Mouse (Mus musculus) liver, embryonic 16.5 days (tissue): ENCODE measurements around the gene 1700016H13Rik. TPM values are rescaled to one million over a fixed set of nuclear protein-coding genes. Genes with fewer than 3 reads are reported as not detected.

ENCODE experiments used
- ATAC-seq: fragments of 200-750 bp; cut with Nextera tagmentation; 2 replicates; pipeline ENCODE4 v1.8.0; 2017; ENCODE audit warnings: low read depth, mild to moderate bottlenecking, moderate number of reproducible peaks, moderate library complexity
- H3K27ac ChIP-seq: fragments of 300-500 bp; sonication (generic); 2 replicates; pipeline ENCODE4 v1.5.1; 2014; ENCODE audit warnings: mild to moderate bottlenecking, low read length
- H3K27me3 ChIP-seq: fragments of 300-500 bp; sonication (generic); 2 replicates; pipeline ENCODE4 v1.6.1; 2014; ENCODE audit warnings: low read depth, low read length, mixed read lengths; ENCODE audit not compliant: control insufficient read depth, insufficient read depth
- H3K36me3 ChIP-seq: fragments of 300-500 bp; sonication (generic); 2 replicates; pipeline ENCODE4 v1.6.1; 2014; ENCODE audit warnings: mild to moderate bottlenecking; ENCODE audit not compliant: control insufficient read depth, insufficient read depth
- H3K4me1 ChIP-seq: fragments of 300-500 bp; sonication (generic); 2 replicates; pipeline ENCODE4 v1.6.1; 2014; ENCODE audit warnings: low read depth, low read length, mixed read lengths; ENCODE audit not compliant: control insufficient read depth
- H3K4me2 ChIP-seq: fragments of 300-500 bp; sonication (generic); 2 replicates; pipeline ENCODE4 v1.6.1; 2014; ENCODE audit warnings: low read depth, low read length, mixed read lengths
- H3K4me3 ChIP-seq: fragments of 300-500 bp; sonication (generic); 2 replicates; pipeline ENCODE4 v1.5.1; 2014; ENCODE audit warnings: low read depth, mild to moderate bottlenecking, low read length
- H3K9ac ChIP-seq: fragments of 300-500 bp; sonication (generic); 2 replicates; pipeline ENCODE4 v1.6.1; 2014; ENCODE audit warnings: low read depth, low read length
- H3K9me3 ChIP-seq: fragments of 300-500 bp; sonication (generic); replicated peaks from 2 replicates; pipeline ENCODE4 v1.6.1; 2016; ENCODE audit warnings: low read length; ENCODE audit not compliant: control insufficient read depth
- WGBS: fragments of 180-500 bp; shearing (Covaris S2); extraction: QIAGEN DNeasy Blood & Tissue Kit; methylation state at CpG from one replicate; pipeline ENCODE4 v1.1.7; 2014; ENCODE audit not compliant: insufficient replicate concordance; 5-methylcytosine and 5-hydroxymethylcytosine counted together
- polyA plus RNA-seq: library from polyadenylated mRNA; unstranded; fragments of >200 nt; fragmentation: Nextera tagmentation; extraction: Ambion mirVana; gene quantifications from 2 replicates; pipeline ENCODE4 v1.2.1, GENCODE M21; 2015

The 1700016H13Rik gene
- polyA plus RNA-seq, 1 experiment from 2014 or later = not detected

DNA sequence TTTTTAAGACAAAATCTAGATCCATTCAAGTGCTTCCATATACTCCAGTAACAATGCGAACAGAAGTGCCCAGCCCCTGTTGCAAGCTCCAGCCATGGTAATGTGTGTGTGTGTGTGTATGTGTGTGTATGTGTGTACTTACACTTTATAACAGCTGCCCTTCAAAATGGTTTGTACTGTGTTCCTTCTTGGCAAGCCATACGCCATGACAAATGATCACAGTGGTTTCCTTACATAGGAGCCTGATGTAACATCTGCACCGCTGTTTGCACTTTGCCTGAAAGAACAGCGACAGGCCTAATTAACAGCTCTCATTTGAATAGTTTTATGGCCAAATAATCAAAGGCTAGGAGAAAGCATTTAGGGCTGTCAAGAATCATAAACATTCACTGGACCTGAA lies 1.0 kb downstream of the 1700016H13Rik start:
- Histone ChIP-seq H3K4me2 (peak overlapping the region; percentile 81; the same call in 1 of the 2 replicates), H3K36me3 (no peaks in the 10 kb centered on the region), H3K9me3 (no peaks in the 10 kb centered on the region), H3K4me1 (no peaks in the 10 kb centered on the region; the same call in 1 of the 2 replicates), H3K27ac (no peak overlapping the region), H3K9ac (no peak overlapping the region), H3K27me3 (no peaks in the 10 kb centered on the region), H3K4me3 (no peak overlapping the region)
- WGBS = 60% methylated on average over 4 of the region's 4 CpGs
- no peak for ATAC-seq

DNA sequence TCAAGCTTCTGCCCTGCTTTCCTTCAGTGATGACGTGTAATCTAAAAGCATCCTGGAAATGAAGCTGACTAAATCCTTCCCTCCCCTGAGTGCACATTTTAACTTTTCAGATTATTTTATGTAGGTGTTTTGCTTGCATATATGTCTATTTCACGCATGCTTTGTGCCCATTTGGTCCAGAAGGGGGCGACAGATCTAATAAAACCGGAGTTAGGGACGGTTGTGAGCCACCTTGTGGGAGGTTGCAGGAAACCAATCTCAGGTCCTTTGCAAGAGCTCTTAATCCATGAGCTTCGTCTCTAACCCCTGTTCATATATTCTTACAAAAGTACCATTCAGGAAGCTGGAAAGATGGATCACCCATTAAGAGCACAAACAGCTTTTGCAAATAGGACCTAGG lies 1.6 kb downstream of the 1700016H13Rik start:
- Histone ChIP-seq H3K4me3 (no peak overlapping the region), H3K27ac (no peak overlapping the region), H3K27me3 (no peaks in the 10 kb centered on the region), H3K9me3 (no peaks in the 10 kb centered on the region), H3K9ac (no peak overlapping the region), H3K4me1 (no peaks in the 10 kb centered on the region; the same call in 1 of the 2 replicates), H3K36me3 (no peaks in the 10 kb centered on the region), H3K4me2 (no peak overlapping the region)
- WGBS = 25% methylated on average over 6 of the region's 6 CpGs
- ATAC-seq = no peak

DNA sequence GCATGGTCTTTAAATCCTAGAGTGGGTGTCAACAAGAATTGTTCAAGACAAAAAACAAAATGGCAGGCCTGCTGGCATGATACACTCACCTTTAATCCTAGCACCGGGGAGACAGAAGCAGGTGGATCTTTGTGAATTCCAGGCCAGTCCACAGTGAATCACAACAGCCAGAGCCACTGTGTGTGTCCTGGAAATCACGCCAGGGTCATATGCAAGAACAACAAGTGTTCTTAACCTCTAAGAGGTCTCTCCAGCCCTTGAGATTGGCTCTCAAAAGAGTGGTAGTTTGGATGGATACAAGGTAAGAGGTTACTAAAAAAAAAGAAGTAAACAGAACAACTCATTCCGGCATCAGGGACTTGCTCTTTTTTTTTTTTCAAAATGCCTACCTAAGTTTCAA lies 8.5 kb downstream of the 1700016H13Rik start:
- no peak overlapping the region for H3K4me3 ChIP-seq
- no peak overlapping the region for H3K9ac ChIP-seq
- no peak for ATAC-seq
- no peak overlapping the region for H3K4me2 ChIP-seq
- no peak overlapping the region for H3K27ac ChIP-seq
- no peaks in the 10 kb centered on the region for H3K36me3 ChIP-seq
- H3K9me3 ChIP-seq = no peaks in the 10 kb centered on the region
- H3K4me1 ChIP-seq = no peaks in the 10 kb centered on the region
- 58% methylated on average over 3 of the region's 3 CpGs for WGBS
- H3K27me3 ChIP-seq = no peaks in the 10 kb centered on the region

DNA sequence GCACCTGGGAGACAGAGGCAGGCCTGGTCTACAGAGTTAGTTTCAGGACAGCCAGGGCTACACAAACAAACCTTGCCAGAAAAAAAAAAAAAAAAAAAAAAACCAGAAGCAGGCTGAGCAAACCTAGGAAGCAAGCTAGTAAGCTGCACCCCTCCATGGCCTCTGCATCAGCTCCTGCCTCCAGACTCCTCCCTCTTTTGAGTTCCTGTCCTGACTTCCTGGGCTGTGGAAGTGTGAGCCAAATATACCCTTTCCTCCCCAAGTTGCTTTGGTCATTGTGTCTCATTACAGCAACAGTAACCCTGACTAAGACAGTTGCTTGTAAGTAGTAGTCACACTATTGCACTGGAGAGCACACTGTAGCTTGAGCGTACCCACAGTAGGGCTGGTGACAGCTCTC lies 11.6 kb downstream of the 1700016H13Rik start:
- Histone ChIP-seq H3K36me3 (no peaks in the 10 kb centered on the region), H3K27ac (no peak overlapping the region), H3K9ac (no peak overlapping the region), H3K27me3 (no peaks in the 10 kb centered on the region), H3K4me2 (no peak overlapping the region), H3K9me3 (no peaks in the 10 kb centered on the region), H3K4me3 (no peak overlapping the region), H3K4me1 (no peaks in the 10 kb centered on the region)
- 81% methylated on average over 1 of the region's 1 CpGs for WGBS
- no peak for ATAC-seq

DNA sequence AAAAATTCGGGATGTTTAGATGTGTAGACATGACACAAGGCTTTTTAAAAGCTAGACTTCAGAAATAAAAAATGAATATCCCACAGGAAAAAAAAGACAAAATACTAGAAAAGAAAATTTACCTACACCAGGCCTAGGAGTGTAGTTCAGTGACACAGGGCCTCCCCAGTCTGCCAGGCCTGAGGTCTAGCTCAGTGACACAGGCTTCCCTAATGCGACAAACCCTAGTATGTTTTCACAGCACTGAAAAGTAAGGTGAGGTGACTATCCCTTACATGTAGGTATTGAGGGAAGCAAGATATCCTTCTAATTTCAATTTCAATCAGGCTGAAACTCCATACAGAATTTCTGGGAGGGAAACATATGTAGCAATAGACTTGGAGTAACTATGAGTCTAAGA lies 18.6 kb downstream of the 1700016H13Rik start:
- Histone ChIP-seq H3K4me2 (no peak overlapping the region), H3K36me3 (no peaks in the 10 kb centered on the region)

DNA sequence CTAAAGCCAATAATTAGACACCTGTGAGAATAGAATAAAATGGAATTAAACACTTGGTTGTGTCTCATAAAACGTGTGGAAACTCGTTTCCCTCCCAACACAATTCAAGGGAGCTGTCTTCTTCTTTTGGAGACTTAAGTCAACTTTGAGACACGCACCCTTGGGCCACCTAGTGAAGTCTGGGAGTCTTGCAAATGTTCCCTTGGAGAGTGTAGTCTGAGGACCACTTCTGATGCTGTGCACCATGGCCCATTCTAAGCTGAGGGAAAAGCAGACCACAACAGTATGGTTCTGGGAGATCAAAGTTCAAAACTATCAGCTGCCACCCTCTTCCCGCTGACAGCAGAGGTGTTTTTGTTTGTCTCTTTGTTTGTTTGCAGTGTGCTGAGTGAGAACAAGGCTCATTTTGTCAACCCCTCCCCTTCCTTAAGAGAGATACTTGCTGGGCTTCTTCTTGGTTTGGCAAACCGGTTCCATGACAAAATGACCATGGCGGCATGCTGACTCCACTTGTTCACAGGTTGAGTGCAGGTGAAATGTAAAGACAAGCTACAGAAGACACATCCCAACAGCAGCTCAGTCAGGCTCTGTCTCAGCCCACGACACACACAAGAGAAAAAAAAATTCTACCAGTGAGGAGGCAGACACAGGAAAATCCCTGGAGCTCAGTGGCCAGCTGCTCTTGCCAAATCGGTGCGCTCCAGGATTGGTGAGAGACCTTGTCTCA lies 25.8 kb downstream of the 1700016H13Rik start:
- no peak overlapping the region for H3K4me3 ChIP-seq
- ATAC-seq = no peak
- no peak overlapping the region for H3K27ac ChIP-seq

More for the DNA sequence above, 18.6 kb downstream of the 1700016H13Rik start:
- Histone ChIP-seq H3K4me1 (no peaks in the 10 kb centered on the region), H3K27ac (no peak overlapping the region), H3K9me3 (no peaks in the 10 kb centered on the region), H3K4me3 (no peak overlapping the region), H3K9ac (no peak overlapping the region), H3K27me3 (no peaks in the 10 kb centered on the region)
- 59% methylated on average over 2 of the region's 2 CpGs for WGBS
- no peak for ATAC-seq

DNA sequence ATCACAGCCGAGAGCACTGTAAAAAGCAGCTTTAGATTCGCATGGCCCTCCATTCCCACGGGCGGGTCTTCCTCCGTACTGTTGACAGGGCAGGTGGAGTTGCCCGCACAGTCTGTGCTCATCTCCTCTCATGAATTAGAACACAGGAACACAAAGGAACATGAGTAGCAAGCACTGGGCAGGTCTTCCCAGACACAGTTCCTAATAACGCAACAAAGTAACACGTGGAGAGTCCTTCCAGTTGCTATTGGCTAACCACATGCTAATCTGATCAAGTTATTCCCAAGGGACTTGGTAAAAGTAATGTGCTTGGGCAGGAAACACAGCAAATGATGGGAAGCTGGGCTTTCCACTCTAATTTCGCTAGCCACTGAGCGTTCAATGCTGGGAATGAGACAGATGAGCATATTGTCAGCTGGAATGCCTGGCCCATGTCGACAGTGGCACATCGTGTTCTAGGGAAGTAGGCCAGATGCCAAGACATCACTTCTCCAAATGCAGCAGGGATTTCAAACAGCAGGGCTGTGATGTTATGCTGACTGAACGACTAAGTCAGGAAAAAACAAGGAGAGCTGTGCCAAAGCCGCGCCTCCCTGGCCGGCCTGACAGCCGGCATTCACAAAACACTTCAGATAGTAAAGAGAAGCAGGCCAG lies 26.6 kb downstream of the 1700016H13Rik start, which contains the start of gene Slc10a6:
Gene Slc10a6 (minus strand): TSS at position 293 of the 654 bp plus-strand sequence.
- ATAC-seq = no peak
- Histone ChIP-seq H3K9ac (no peak within 1 kb of the TSS), H3K36me3 (no peaks in the 10 kb centered on the region), H3K4me2 (no peak within 1 kb of the TSS), H3K4me1 (no peaks in the 10 kb centered on the region), H3K27me3 (no peaks in the 10 kb centered on the region), H3K9me3 (no peaks in the 10 kb centered on the region), H3K4me3 (no peak within 1 kb of the TSS), H3K27ac (no peak within 1 kb of the TSS)
- 60% methylated on average over 17 of the region's 17 CpGs for WGBS

More for the DNA sequence above, 25.8 kb downstream of the 1700016H13Rik start:
- Histone ChIP-seq H3K27me3 (no peaks in the 10 kb centered on the region), H3K36me3 (no peaks in the 10 kb centered on the region), H3K9ac (no peak overlapping the region), H3K4me1 (no peaks in the 10 kb centered on the region), H3K9me3 (no peaks in the 10 kb centered on the region), H3K4me2 (no peak overlapping the region)
- 57% methylated on average over 9 of the region's 9 CpGs for whole genome bisulfite sequencing

DNA sequence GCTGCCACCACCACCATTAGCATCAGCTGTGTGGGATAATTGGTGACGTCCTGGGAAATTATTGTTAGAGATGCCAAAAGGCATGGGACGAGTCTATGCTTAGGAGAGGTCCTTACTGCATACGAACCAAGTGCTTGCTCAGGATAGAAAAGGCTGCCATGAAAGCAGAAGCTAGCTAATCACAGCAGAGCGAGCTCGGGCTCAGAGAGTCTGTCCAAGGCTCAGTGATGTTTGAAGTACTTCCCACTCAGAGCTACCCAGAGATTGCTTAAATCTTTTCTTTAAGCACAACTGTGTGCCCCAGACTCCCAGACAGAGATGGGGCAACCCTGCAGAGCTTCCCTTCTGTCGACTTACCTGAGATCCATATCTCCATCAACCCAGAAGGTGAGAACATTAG lies 27.3 kb downstream of the 1700016H13Rik start:
- no peaks in the 10 kb centered on the region for H3K36me3 ChIP-seq
- H3K27ac ChIP-seq = no peak overlapping the region
- no peaks in the 10 kb centered on the region for H3K27me3 ChIP-seq
- no peak overlapping the region for H3K4me2 ChIP-seq
- no peak overlapping the region for H3K4me3 ChIP-seq
- no peak for ATAC-seq
- H3K9me3 ChIP-seq = no peaks in the 10 kb centered on the region
- H3K4me1 ChIP-seq = no peaks in the 10 kb centered on the region
- no peak overlapping the region for H3K9ac ChIP-seq
- WGBS = 57% methylated on average over 6 of the region's 6 CpGs

DNA sequence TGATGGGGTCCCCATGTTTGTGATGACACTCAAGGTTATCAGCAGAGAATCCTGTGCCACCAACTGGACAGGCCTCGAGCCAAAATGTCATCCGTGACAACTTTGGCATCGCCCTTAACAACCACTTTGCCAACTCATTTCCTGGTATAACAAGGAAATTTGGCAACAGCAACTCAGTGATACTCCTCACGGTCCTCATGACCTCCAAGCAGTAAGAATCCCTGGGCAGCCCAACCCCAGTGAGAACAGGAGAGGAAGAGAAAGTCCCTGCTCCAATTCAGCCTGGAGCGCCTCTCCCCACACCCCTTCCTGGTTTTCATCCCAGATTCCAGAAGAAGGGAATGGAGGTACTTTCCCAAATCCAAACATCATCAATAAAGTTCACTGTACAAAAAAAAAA lies 31.0 kb downstream of the 1700016H13Rik start:
- no peak overlapping the region for H3K27ac ChIP-seq
- H3K27me3 ChIP-seq = no peaks in the 10 kb centered on the region
- H3K4me3 ChIP-seq = no peak overlapping the region
- WGBS = 61% methylated on average over 5 of the region's 5 CpGs
- no peaks in the 10 kb centered on the region for H3K9me3 ChIP-seq
- H3K4me1 ChIP-seq = no peaks in the 10 kb centered on the region
- H3K36me3 ChIP-seq = no peaks in the 10 kb centered on the region
- ATAC-seq = no peak
- no peak overlapping the region for H3K9ac ChIP-seq
- H3K4me2 ChIP-seq = no peak overlapping the region
